Mouse (Mus musculus) small intestine, adult 2 months (tissue): Measurements from ENCODE around the gene Nav1.

Experiments
- CTCF ChIP-seq: fragments of 200-500 bp; IDR thresholded peaks from 2 replicates; pipeline ENCODE4 v1.5.1; 2012; ENCODE audit warnings: low read depth, mild to moderate bottlenecking, control low read depth, inconsistent platforms, low read length, moderate library complexity, mixed read lengths; ENCODE audit not compliant: insufficient replicate concordance, insufficient read length; ENCODE audit errors: extremely low read depth
- POLR2A ChIP-seq: fragments of 200-500 bp; IDR thresholded peaks from 2 replicates; pipeline ENCODE4 v1.6.1; 2012; ENCODE audit warnings: low read depth, mild to moderate bottlenecking, control low read depth, inconsistent platforms, low read length, moderate library complexity

DNA sequence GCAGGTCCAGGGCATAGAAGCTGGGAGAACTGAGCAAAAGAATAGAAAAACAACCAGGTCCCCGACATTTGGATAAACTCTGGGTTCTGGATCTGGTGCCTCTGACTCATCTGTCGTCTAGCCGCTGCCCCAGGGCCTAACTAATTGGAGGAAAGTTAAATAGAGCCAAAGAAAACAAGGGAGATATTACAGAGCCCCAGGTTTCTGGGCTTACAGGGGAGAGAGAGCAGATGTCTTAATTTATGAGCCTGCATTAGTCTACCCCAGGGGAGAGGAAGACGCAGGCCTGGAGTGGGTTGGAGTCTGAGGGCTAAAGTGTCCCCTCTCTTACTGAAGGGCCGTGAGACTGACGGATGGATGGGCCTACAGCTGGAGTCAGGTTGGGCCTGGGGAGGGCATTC lies 29.0 kb upstream of the Nav1 start:
- TF ChIP-seq POLR2A: no peak
- TF ChIP-seq CTCF: no peak
